Mouse (Mus musculus) retina, adult 2 months (tissue): ENCODE data around the gene Hectd3.

ENCODE experiments used
- DNase-seq: peaks from one replicate; pipeline ENCODE4 v3.0.0-alpha.2; 2012; ENCODE audit warnings: low read depth, low spot score

Hectd3 gene

GRCm38 (mm10) chr4:116995131-116995797 is at the start of gene Hectd3:
Gene Hectd3, plus strand, starts transcription at chr4:116995317.
- DNase-seq = no peak

DNA sequence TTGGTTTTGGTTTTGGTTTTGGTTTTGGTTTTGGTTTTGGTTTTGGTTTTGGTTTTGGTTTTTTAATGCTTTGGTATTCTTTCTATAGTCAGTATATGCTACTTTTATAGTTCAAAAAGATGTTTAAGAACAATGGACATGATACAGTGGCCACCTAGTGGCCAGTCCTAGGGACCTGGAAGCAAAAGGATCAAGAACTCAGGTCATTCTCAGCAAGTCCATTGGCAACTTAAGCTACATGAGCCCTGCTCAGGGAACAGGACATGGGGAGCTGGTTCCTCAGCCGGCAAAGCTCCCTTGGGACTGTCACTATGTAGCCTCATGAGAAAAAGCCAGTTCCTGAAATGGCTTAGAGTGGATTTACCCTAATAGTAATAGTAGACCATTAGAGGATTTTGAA is 43.5 kb upstream of the Hectd3 start:
- peak; percentile 13 for DNase-seq

- DNase-seq = no peak
Measured at GRCm38 (mm10) chr4:116954951-116955350, 40.2 kb upstream of the Hectd3 start.

GRCm38 (mm10) chr4:116976503-116976902 is 18.6 kb upstream of the Hectd3 start:
- DNase-seq = no peak

GRCm38 (mm10) chr4:116985681-116986080 is 9.4 kb upstream of the Hectd3 start:
- DNase-seq = no peak

DNA sequence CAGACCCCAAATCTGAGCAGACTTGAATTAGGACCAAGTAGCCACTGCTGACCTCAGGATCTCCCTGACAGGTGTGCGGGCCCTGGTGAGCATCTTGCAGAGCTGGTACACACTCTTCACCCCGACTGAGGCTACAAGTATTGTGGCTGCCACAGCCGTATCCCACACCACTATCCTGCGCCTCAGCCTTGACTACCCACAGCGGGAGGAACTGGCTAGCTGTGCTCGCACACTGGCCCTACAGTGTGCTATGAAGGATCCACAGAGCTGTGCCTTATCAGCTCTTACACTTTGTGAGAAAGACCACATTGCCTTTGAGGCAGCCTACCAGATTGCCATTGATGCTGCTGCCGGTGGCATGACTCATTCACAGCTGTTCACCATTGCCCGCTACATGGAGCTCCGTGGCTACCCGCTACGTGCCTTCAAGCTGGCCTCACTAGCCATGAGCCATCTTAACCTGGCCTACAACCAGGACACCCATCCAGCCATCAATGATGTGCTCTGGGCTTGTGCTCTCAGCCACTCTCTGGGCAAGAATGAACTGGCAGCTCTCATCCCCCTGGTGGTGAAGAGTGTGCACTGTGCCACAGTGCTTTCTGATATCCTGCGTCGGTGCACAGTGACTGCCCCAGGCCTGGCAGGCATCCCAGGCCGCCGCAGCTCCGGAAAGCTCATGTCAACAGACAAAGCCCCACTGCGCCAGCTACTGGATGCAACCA is 8.6 kb upstream of the Hectd3 start:
- DNase-seq = no peak

DNA sequence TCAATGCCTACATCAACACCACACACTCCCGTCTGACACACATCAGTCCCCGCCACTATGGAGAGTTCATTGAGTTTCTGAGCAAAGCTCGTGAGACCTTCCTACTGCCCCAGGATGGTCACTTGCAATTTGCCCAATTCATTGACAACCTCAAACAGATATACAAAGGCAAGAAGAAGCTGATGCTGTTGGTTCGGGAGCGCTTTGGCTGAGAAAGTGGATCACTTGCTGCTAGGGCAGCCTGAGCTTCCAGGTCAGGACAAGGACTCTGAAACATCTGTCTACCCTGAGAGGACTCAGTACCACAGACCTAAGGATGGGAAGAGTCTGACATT is 8.0 kb upstream of the Hectd3 start:
- DNase-seq = no peak

DNA sequence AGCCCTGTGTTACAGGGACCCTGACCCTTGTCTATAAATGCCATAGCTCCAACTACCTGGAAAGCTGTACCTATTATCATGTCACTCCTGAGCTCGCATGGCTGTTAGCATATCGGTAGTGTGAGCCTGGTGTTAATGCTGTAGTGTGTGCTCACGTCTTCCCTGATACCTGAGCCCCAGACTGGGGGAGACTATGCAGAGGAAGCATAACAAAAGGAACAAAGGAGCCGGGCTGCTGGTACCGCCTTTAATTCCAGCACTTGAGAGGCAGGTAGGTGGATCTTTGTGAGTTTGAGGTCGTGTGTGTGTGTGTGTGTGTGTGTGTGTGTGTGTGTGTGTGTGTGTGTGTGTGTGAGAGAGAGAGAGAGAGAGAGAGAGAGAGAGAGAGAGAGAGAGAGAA is 5.4 kb upstream of the Hectd3 start:
- DNase-seq = no peak

DNA sequence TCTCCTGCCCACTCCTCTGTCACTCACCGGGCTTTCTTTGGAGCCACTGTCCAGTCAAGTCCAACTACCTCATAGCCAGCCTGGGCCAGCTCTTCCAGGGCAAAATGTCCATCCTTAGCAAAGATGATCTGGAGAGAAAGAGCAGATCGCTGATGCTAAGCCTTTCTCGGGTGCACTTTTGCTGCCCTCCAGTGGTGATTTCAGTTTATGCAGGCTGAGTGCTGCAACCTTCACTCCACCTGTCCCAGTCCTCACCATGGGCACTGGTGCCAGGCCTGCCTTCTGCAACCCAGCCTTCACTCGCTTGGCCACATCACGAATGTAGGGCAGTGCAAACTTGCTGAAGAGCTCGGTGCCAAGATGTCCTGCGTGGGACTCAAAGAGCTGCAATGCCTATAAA is 3.8 kb upstream of the Hectd3 start:
- DNase-seq = peak; percentile 74

- peak; percentile 89 for DNase-seq
Measured at GRCm38 (mm10) chr4:116993672-116994621, 1.2 kb upstream of the Hectd3 start, which contains the start of gene Urod. Gene Urod, minus strand, starts transcription at chr4:116994413.

- no peak for DNase-seq
Measured at GRCm38 (mm10) chr4:116995798-116996135, 650 bp downstream of the Hectd3 start.

DNA sequence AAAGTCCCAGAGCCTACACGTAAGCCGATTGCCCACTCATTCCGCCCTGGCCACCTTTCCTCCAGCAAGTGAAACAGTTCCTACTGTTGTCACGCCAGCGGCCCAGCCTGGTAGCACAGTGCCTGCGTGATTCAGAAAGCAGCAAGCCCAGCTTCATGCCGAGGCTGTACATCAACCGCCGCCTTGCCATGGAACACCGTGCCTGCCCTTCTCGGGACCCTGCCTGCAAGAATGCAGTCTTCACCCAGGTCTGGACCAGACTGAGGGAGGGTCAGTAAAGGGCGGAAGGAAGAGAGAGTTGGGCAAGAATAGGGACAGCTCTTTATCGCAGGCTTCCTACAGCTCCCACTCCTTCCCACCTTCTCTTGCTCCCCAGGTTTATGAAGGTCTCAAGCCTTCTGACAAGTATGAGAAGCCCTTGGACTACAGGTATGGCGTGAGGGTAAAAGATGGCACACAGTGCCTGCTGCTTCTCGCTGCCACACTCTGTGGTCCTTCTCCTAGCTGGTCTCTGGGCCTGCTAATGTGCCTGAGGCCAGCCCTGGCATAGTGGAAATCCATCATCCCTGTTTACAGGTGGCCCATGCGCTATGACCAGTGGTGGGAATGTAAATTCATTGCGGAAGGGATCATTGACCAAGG is 4.5 kb downstream of the Hectd3 start:
- no peak for DNase-seq

- no peak for DNase-seq
Measured at GRCm38 (mm10) chr4:117001957-117002356, 6.8 kb downstream of the Hectd3 start.

DNA sequence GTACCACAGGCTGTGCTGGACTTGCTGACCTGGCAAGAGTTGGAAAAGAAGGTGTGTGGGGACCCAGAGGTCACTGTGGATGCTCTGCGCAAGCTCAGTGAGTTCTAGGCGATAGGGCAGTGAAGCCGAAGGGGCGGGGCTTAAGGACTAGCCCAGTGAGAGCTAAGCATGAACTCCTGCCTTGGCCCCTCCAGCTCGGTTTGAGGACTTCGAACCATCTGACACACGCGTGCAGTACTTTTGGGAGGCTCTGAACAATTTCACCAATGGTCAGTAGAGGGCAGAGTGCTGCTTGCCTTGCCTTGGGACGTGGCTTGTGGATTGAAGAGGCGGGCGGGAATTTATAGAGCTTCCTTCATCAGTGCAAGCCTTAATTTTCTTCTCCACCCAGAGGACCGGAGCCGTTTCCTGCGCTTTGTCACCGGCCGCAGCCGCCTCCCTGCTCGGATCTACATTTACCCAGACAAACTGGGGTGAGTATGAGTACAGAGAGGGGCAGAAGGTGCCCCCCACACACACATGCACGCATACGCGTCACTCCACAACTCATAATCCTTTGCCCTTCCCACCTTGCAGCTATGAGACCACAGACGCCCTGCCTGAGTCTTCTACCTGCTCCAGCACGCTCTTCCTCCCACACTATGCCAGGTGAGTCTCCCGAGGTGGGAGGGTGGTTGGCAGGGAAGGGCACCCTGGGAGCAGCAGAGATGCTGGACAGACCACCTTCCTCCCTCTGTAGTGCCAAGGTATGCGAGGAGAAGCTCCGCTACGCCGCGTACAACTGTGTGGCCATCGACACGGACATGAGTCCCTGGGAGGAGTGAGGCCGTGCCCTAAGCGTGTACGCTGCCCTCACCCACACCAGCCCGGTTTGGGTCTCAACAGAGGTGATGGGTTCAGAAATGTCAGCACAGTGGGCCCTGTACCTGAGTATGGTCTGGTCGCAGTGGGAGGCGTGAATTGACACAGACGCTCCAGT is 7.7 kb downstream of the Hectd3 start:
- no peak for DNase-seq

GRCm38 (mm10) chr4:117004649-117005048 is 9.5 kb downstream of the Hectd3 start:
- no peak for DNase-seq

GRCm38 (mm10) chr4:117005611-117006400 is 10.7 kb downstream of the Hectd3 start:
- DNase-seq = no peak

DNA sequence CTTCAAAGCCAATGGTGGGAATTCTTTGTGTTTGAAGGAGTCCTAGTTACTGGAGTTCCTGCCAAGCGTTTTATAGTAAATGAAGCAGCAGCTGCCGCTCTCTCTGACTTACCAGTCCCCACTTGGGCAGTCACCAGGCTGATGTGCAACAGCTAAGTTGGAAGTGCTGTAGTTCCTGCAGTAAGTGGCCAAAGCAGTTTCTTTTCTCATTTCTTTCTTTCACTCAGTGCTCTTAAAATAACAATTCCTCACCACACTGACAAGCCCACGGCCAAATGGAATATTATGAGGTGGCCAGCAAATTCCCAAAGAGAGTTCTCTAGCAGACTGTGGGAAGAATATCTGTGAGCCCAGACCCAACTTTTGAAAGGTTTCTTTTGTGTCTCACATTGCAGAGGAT is 11.9 kb downstream of the Hectd3 start:
- no peak for DNase-seq

DNA sequence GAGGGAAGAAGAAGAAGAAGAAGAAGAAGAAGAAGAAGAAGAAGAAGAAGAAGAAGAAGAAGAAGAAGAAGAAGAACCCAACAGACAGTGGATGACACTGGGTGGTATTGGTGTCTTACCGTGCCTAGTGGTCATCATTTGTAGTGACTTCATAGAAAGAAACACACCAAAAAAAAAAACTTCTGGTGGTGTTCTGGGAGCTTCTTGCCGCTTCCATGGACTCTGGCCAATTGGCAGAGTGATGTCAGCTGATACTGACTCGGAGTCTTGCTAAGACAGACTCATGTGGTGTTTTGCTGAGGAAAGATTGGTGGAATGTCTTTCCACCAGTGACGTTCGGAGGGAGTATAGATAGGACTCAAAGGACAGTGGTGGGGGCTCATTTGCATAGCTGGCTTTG is 15.1 kb downstream of the Hectd3 start:
- DNase-seq = no peak

GRCm38 (mm10) chr4:117013596-117013995 is 18.5 kb downstream of the Hectd3 start:
- no peak for DNase-seq

- DNase-seq = no peak
Measured at GRCm38 (mm10) chr4:117014901-117015415, 19.8 kb downstream of the Hectd3 start.
